Mouse (Mus musculus) C2C12 (cell line): Measurements from ENCODE around the gene Lsm5.

Experiments
- CEBPB ChIP-seq: IDR thresholded peaks from one replicate; pipeline ENCODE4 v1.6.1; 2011; ENCODE audit warnings: low read depth, mild to moderate bottlenecking, control low read depth, moderate library complexity
- CTCF ChIP-seq: IDR thresholded peaks from one replicate; pipeline ENCODE4 v1.5.1; 2011; ENCODE audit not compliant: control insufficient read depth, insufficient read depth, insufficient read length
- FOSL1 ChIP-seq: IDR thresholded peaks from one replicate; pipeline ENCODE4 v1.8.0; 2011; ENCODE audit warnings: mild to moderate bottlenecking, low read length; ENCODE audit not compliant: poor library complexity, insufficient read depth, severe bottlenecking
- MAX ChIP-seq: IDR thresholded peaks from one replicate; pipeline ENCODE4 v1.6.1; 2011; ENCODE audit warnings: mild to moderate bottlenecking, control low read depth
- MYOD1 ChIP-seq: IDR thresholded peaks from one replicate; pipeline ENCODE4 v1.6.1; 2011; ENCODE audit warnings: low read depth; ENCODE audit not compliant: control insufficient read depth, insufficient read length

- TF ChIP-seq CTCF: no peak
- TF ChIP-seq MAX: no peak
- TF ChIP-seq MYOD1: no peak
- no peak for TF ChIP-seq CEBPB
- TF ChIP-seq FOSL1: no peak
These were observed 12.1 kb downstream of the Lsm5 start for GRCm38 (mm10) chr6:56692445-56692844.
